Mouse (Mus musculus) forebrain, embryonic 16.5 days (tissue): ENCODE results near the gene Gm43302. TPM values are rescaled to one million over a fixed set of nuclear protein-coding genes. Genes with fewer than 3 reads are reported as not detected.
"Not testable (repeated sequence)": the region's sequence is repeated elsewhere in the genome, so short reads cannot be mapped to it uniquely, and the experiment has no call there.

Experiments
- ATAC-seq: fragments of 200-750 bp; cut with Nextera tagmentation; 2 replicates; pipeline ENCODE4 v1.8.0; 2017; ENCODE audit warnings: mild to moderate bottlenecking, moderate library complexity
- H3K27ac ChIP-seq: fragments of 300-500 bp; sonication (generic); 2 replicates; pipeline ENCODE4 v1.5.1; 2014; ENCODE audit warnings: low read length, control low read depth
- H3K27me3 ChIP-seq: fragments of 300-500 bp; sonication (generic); replicated peaks from 2 replicates; pipeline ENCODE4 v1.6.1; 2014; ENCODE audit warnings: low read length; ENCODE audit not compliant: control insufficient read depth, insufficient read depth
- H3K36me3 ChIP-seq: fragments of 300-500 bp; sonication (generic); 2 replicates; pipeline ENCODE4 v1.6.1; 2014; ENCODE audit not compliant: control insufficient read depth, insufficient read depth
- H3K4me1 ChIP-seq: fragments of 300-500 bp; sonication (generic); replicated peaks from 2 replicates; pipeline ENCODE4 v1.6.1; 2014; ENCODE audit warnings: low read length; ENCODE audit not compliant: control insufficient read depth, insufficient read depth
- H3K4me2 ChIP-seq: fragments of 300-500 bp; sonication (generic); 2 replicates; pipeline ENCODE4 v1.6.1; 2014; ENCODE audit warnings: mild to moderate bottlenecking, low read length, control low read depth
- H3K4me3 ChIP-seq: fragments of 300-500 bp; sonication (generic); replicated peaks from 2 replicates; pipeline ENCODE4 v1.5.1; 2014; ENCODE audit warnings: mild to moderate bottlenecking, low read length, control low read depth
- H3K9ac ChIP-seq: fragments of 300-500 bp; sonication (generic); replicated peaks from 2 replicates; pipeline ENCODE4 v1.6.1; 2014; ENCODE audit warnings: low read depth, low read length, control low read depth
- H3K9me3 ChIP-seq: fragments of 300-500 bp; sonication (generic); 2 replicates; pipeline ENCODE4 v1.6.1; 2016; ENCODE audit warnings: low read length; ENCODE audit not compliant: control insufficient read depth
- WGBS: fragments of 180-500 bp; shearing (Covaris S2); extraction: QIAGEN DNeasy Blood & Tissue Kit; methylation state at CpG from one replicate; pipeline ENCODE4 v1.1.7; 2014; 5-methylcytosine and 5-hydroxymethylcytosine counted together
- polyA plus RNA-seq: library from polyadenylated mRNA; unstranded; fragments of >200 nt; fragmentation: Nextera tagmentation; extraction: Ambion mirVana; gene quantifications from 2 replicates; pipeline ENCODE4 v1.2.1, GENCODE M21; 2015

The Gm43302 gene
- polyA plus RNA-seq, 1 experiment from 2014 or later, result 0.28 TPM

DNA sequence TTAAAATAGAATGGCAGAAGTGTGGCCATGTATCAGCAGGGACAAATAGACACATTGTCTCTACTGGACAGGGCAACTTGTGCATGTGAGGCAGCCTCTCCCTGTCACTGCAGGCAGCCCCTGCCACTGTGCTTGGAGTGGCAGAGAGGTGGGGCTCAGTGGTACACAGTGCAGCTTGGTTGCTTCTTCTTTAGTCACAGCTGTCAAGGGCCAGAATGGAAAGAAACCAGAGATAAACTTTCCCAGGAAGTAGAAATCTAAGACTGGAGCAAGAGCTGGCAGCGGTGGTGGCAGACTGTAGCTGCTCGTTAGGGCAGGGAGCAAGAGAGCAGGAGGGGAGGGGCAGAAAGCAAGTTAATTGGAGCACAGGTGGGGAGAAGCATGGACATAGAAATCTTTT lies 8.0 kb upstream of the Gm43302 start:
- H3K9ac ChIP-seq, result no peak overlapping the region

DNA sequence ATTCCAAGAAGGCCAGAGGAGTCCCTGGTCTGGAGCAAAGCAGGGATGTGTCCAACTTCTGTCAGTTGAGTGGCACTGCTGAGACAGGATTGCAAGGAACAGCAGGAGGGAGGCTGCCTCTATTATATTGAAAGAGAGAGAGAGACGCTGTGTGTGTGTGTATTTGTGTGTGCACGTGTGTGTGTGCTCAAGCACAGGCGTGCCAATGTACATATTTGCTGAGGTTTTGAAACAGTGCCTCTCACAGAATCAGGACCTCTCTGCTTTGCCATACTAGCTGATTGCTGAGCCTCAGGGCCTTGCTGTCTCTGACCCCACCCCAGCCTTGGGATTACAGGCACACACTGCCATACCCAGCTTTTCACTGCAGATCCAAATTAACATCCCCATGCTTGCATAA lies 2.3 kb upstream of the Gm43302 start:
- no peak overlapping the region for H3K9ac ChIP-seq
- H3K36me3 ChIP-seq, result no peaks in the 10 kb centered on the region
- ATAC-seq, result no peak
- no peak overlapping the region for H3K27ac ChIP-seq
- 79% methylated on average over 3 of the region's 3 CpGs for WGBS
- no peaks in the 10 kb centered on the region for H3K27me3 ChIP-seq
- no peaks in the 10 kb centered on the region for H3K9me3 ChIP-seq
- no peak overlapping the region for H3K4me2 ChIP-seq
- H3K4me1 ChIP-seq, result no peaks in the 10 kb centered on the region
- H3K4me3 ChIP-seq, result no peak overlapping the region

More for the DNA sequence above, 8.0 kb upstream of the Gm43302 start:
- Histone ChIP-seq H3K27ac (no peak overlapping the region), H3K36me3 (no peaks in the 10 kb centered on the region), H3K4me3 (no peak overlapping the region), H3K4me2 (no peak overlapping the region), H3K27me3 (no peaks in the 10 kb centered on the region), H3K4me1 (no peaks in the 10 kb centered on the region), H3K9me3 (no peaks in the 10 kb centered on the region)
- no peak for ATAC-seq
- WGBS, result 12% methylated on average over 2 of the region's 2 CpGs

DNA sequence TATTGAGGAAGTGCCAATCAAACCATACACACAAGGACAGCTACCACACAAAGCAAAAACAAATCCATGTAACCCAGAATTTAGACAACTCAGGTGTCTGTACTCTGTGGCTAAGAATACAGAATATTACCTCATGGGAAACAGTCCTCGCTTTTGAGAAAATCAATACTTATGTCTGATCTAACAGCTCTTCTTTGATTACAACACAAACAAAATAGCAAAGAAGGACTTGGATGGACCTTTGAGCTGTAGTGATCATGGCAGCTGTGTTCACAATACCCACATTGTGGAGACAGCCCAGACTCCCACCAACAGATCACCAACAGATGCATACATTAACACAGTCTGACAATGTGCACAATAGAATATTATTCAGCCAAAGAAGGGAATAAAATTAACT lies 1.0 kb downstream of the Gm43302 start:
- H3K9me3 ChIP-seq, result no peaks in the 10 kb centered on the region
- H3K4me1 ChIP-seq, result no peaks in the 10 kb centered on the region
- H3K9ac ChIP-seq, result no peak overlapping the region
- WGBS, result 67% methylated on average over 1 of the region's 1 CpGs
- H3K27ac ChIP-seq, result no peak overlapping the region
- no peak for ATAC-seq
- H3K27me3 ChIP-seq, result no peaks in the 10 kb centered on the region
- no peak overlapping the region for H3K4me2 ChIP-seq
- no peaks in the 10 kb centered on the region for H3K36me3 ChIP-seq
- no peak overlapping the region for H3K4me3 ChIP-seq

DNA sequence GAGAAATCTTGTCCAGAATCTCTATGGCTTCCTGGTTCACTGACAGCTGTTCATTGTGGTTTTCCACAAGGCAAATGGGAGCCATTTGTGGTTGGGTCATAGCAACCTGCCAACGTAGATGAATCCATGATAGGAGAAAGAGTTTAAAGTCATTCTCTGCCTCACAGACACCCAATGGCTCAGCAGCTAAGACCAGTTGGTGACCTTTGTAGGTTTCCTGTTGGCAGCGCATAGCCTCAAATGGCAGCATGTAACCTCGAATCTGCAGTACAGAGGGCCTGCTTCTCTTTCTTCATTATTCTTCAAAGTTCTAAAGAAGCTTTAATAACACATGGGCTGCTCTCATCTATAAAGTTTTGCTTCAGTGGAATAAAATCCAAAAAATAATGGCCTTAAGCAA lies 2.6 kb downstream of the Gm43302 start:
- not testable (repeated sequence) for H3K27me3 ChIP-seq, H3K4me2 ChIP-seq, H3K4me3 ChIP-seq, H3K9me3 ChIP-seq, H3K27ac ChIP-seq, ATAC-seq, H3K4me1 ChIP-seq, H3K9ac ChIP-seq, H3K36me3 ChIP-seq
- WGBS, result 88% methylated on average over 3 of the region's 3 CpGs

DNA sequence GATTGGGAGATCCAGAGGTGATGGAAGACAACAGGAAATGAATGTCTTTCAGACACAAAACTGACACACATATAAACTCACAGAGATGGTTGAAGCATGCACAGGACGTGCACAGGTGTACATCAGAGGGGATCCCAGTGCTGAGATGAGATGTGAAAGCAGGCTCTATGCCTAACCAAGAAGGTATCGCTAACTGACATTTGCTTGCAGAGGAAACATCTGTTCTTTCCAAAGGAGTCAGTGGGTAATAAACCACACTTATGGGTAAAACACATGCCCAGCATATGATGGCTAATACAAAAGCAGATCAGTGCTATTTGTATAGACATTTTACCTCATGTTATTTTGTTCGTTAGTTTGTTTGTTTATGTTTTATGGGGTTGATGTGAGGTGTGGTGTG lies 32.8 kb downstream of the Gm43302 start:
- not testable (repeated sequence) for H3K27ac ChIP-seq, H3K9me3 ChIP-seq, H3K36me3 ChIP-seq, H3K4me2 ChIP-seq, H3K4me3 ChIP-seq, H3K4me1 ChIP-seq, H3K9ac ChIP-seq, H3K27me3 ChIP-seq, ATAC-seq
- no CpG with 5 or more reads among the region's 3 CpGs for WGBS

DNA sequence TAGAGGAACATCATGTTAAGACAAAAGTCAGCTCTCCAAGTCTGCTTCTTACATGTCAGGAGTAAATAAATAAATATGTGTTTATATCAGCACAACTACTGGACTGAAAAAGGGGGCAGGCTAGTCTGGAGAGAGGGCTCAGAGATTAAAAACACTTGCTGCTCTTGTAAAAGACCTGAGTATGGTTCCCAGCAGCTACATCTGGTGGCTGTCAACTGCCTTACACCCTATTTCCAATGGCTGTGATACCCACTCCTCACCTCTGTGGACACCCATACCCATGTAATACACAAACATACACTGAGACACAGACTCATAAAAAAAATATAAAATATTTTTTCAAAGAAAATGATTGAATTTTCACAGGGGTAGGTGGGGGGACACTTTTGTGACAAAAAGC lies 41.0 kb downstream of the Gm43302 start:
- Histone ChIP-seq H3K4me3 (no peak overlapping the region), H3K4me2 (no peak overlapping the region), H3K27ac (no peak overlapping the region), H3K27me3 (no peaks in the 10 kb centered on the region), H3K9ac (no peak overlapping the region), H3K9me3 (no peaks in the 10 kb centered on the region), H3K36me3 (no peaks in the 10 kb centered on the region), H3K4me1 (no peaks in the 10 kb centered on the region)
- ATAC-seq, result no peak

DNA sequence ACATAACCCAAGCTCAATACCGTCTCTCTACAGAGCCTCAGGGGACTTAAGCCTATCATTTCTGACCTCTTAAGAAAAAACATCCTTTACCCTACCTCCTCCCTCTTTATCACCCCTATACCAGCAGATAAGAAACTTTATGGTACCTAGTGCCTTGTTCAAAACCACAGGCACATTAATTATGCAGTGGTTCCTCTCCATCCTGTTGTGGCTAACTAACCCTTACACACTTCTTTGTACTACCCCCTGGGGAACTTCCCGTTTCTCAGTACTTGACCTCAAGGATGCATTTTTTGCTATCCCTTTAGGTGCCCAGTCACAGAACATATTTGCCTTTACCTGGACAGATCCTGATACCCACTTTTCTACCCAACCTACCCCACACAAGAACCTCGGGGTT lies 48.8 kb downstream of the Gm43302 start:
- not testable (repeated sequence) for H3K4me2 ChIP-seq, H3K4me1 ChIP-seq, H3K9ac ChIP-seq, H3K27me3 ChIP-seq, H3K36me3 ChIP-seq, H3K27ac ChIP-seq, H3K9me3 ChIP-seq, H3K4me3 ChIP-seq, ATAC-seq
- 92% methylated on average over 3 of the region's 3 CpGs for WGBS

DNA sequence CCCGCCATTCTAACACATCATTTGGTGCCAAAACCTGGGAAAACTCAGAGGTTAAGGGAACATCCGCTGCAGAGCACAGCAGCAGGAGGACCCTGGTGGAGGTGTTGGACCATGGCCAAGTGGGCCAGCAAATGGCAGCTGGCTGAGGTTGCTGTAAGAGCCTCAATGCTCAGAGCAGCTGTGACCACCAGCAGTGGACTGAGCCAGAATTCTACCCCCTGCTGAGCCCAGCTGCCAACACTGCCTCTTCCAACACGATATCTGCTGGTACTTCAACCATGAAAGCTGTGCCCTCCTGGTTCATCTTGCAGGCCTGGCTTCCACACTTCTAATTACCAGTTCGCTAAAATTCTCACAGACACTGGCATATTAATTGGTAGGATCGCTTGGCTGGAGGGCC lies 52.5 kb downstream of the Gm43302 start:
- not testable (repeated sequence) for H3K4me2 ChIP-seq, H3K27ac ChIP-seq, H3K27me3 ChIP-seq, H3K4me1 ChIP-seq, H3K36me3 ChIP-seq, H3K9me3 ChIP-seq, H3K9ac ChIP-seq, H3K4me3 ChIP-seq, ATAC-seq
- WGBS, result 58% methylated on average over 5 of the region's 5 CpGs

DNA sequence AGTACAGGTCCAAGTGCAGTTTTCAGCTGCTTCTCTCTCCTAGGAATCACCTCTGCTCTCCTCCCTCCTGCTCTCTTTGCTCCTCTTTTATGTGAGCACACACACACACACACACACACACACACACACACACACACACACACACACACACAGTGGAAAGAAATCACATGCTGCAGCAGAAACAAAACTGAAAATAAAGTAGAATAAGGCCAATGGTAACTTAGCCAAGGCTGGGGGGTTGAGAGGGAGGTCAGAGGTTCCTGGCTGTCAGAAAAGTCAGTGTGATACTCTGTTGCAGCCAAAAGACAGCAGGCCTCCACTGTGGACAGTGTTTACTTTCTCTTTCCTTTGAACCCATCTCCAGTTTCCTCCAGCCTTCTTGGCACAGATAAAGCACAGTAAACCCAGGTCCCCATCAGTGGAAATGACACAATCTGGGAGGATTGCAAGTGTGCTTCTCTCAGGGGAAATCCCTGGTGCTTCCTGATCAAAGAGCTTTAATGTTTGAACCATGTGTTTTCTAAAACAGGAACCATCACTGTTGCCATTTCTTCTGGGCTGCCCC lies 53.9 kb downstream of the Gm43302 start, which contains the start of gene Gbp10:
Gbp10 (minus strand) TSS at position 51 of the 565 bp plus-strand sequence.
- not testable (repeated sequence) for H3K9me3 ChIP-seq, H3K9ac ChIP-seq, H3K4me2 ChIP-seq, H3K4me3 ChIP-seq, H3K27ac ChIP-seq, H3K27me3 ChIP-seq, ATAC-seq, H3K4me1 ChIP-seq, H3K36me3 ChIP-seq

DNA sequence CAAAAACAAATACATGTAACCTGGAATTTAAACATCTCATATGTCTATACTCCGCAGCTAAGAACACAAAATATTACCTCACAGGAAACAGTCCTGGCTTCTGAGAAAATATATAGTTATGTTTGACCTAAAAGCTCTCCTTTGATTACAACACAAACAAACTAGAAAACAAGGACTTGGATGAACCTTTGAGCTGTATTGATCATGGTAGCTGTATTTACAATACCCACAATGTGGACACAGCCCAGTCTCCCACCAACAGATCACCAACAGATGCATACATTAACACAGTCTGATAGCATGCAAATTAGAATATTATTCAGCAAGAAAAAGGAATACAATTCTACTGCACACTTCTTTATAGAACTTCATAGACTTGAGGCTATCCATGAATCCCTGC lies 55.1 kb downstream of the Gm43302 start:
- 93% methylated on average over 1 of the region's 1 CpGs for WGBS

More for the DNA sequence above, 55.1 kb downstream of the Gm43302 start:
- H3K27ac ChIP-seq, H3K36me3 ChIP-seq, H3K9ac ChIP-seq, H3K27me3 ChIP-seq, H3K4me1 ChIP-seq, H3K4me2 ChIP-seq, H3K4me3 ChIP-seq, H3K9me3 ChIP-seq, ATAC-seq: not testable (repeated sequence)
